Mouse (Mus musculus) lung, adult 2 months (tissue): ENCODE results near the gene Zfp646.

Source experiments
- CTCF ChIP-seq: fragments of 200-500 bp; IDR thresholded peaks from 2 replicates; pipeline ENCODE4 v1.5.1; 2011; ENCODE audit warnings: mild to moderate bottlenecking, low read length, control low read depth; ENCODE audit not compliant: insufficient read depth
- POLR2A ChIP-seq: fragments of 200-500 bp; IDR thresholded peaks from 2 replicates; pipeline ENCODE4 v1.6.1; 2011; ENCODE audit warnings: low read depth, mild to moderate bottlenecking, control low read depth, low read length, borderline replicate concordance; ENCODE audit errors: extremely low read depth

DNA sequence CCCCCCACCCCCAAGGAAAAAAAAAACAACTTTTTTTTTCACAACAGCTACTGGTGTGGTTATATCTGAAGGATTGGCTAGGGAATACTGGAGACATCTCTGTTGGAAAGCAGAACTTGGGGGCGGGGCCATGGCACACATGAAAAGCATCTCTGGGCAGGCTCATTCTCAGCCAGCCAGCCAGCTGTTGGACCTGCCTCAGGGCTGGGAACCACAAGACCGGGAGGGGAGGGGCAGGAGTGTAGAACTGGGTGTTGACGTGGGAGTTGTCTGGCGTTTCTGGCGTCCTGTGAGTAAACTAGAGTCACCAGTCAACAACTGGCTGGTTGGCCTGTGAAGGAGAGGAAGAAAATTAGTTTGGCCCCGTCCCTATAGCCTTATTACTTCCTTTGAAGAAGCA, 9.9 kb downstream of the Zfp646 start:
- no peak for TF ChIP-seq CTCF
- no peak for TF ChIP-seq POLR2A
